Mouse (Mus musculus) hindbrain, embryonic 13.5 days (tissue): ENCODE measurements at regions not wholly inside any gene's neighbourhood (a gene's known extent, or its start where the extent isn't known, plus 50 kb on each side); places are given as distances from the start of the nearest gene placed in this dataset.

Experiments
- ATAC-seq: fragments of 200-750 bp; cut with Nextera tagmentation; 2 replicates; pipeline ENCODE4 v1.8.0; 2017; ENCODE audit warnings: moderate TSS enrichment; ENCODE audit not compliant: low FRiP score
- H3K27ac ChIP-seq: fragments of 300-500 bp; sonication (generic); 2 replicates; pipeline ENCODE4 v1.5.1; 2015; ENCODE audit warnings: inconsistent platforms, mild to moderate bottlenecking, moderate library complexity
- H3K27me3 ChIP-seq: fragments of 300-500 bp; sonication (generic); 2 replicates; pipeline ENCODE4 v1.6.1; 2015; ENCODE audit warnings: mild to moderate bottlenecking, inconsistent platforms
- H3K36me3 ChIP-seq: fragments of 300-500 bp; sonication (generic); 2 replicates; pipeline ENCODE4 v1.6.1; 2015; ENCODE audit warnings: mild to moderate bottlenecking, inconsistent platforms
- H3K4me1 ChIP-seq: fragments of 300-500 bp; sonication (generic); replicated peaks from 2 replicates; pipeline ENCODE4 v1.6.1; 2015; ENCODE audit warnings: inconsistent platforms
- H3K4me2 ChIP-seq: fragments of 300-500 bp; sonication (generic); 2 replicates; pipeline ENCODE4 v1.6.1; 2015; ENCODE audit warnings: inconsistent platforms, mild to moderate bottlenecking, moderate library complexity
- H3K4me3 ChIP-seq: fragments of 300-500 bp; sonication (generic); 2 replicates; pipeline ENCODE4 v1.5.1; 2015; ENCODE audit warnings: mild to moderate bottlenecking, inconsistent platforms
- H3K9ac ChIP-seq: fragments of 300-500 bp; sonication (generic); 2 replicates; pipeline ENCODE4 v1.6.1; 2015; ENCODE audit warnings: mild to moderate bottlenecking, inconsistent platforms
- H3K9me3 ChIP-seq: fragments of 300-500 bp; sonication (generic); 2 replicates; pipeline ENCODE4 v1.6.1; 2016; ENCODE audit warnings: inconsistent platforms
- WGBS: fragments of 180-500 bp; shearing (Covaris S2); methylation state at CpG from one replicate; pipeline ENCODE4 v1.1.7; 2015; 5-methylcytosine and 5-hydroxymethylcytosine counted together

GRCm38 (mm10) chr1:163190841-163191240 lies 105.4 kb upstream of the Mroh9 start:
- WGBS: 67% methylated on average over 2 of the region's 2 CpGs
- Histone ChIP-seq H3K9ac (no peak overlapping the region), H3K4me1 (no peaks in the 10 kb centered on the region), H3K9me3 (no peaks in the 10 kb centered on the region), H3K27me3 (no peaks in the 10 kb centered on the region), H3K27ac (no peak overlapping the region), H3K36me3 (no peaks in the 10 kb centered on the region), H3K4me3 (no peak overlapping the region), H3K4me2 (no peak overlapping the region)
- no peak for ATAC-seq

- Histone ChIP-seq H3K4me1 (no peaks in the 10 kb centered on the region), H3K27ac (no peak overlapping the region), H3K9me3 (no peaks in the 10 kb centered on the region), H3K36me3 (no peaks in the 10 kb centered on the region), H3K4me2 (no peak overlapping the region), H3K4me3 (no peak overlapping the region), H3K9ac (no peak overlapping the region), H3K27me3 (no peaks in the 10 kb centered on the region)
- no peak for ATAC-seq
- WGBS: 76% methylated on average over 2 of the region's 2 CpGs
Measured at GRCm38 (mm10) chr1:163181851-163182250, 96.4 kb upstream of the Mroh9 start.

- 55% methylated on average over 3 of the region's 3 CpGs for WGBS
- Histone ChIP-seq H3K27me3 (no peaks in the 10 kb centered on the region), H3K4me3 (no peak overlapping the region), H3K4me2 (no peak overlapping the region), H3K9me3 (no peaks in the 10 kb centered on the region), H3K9ac (no peak overlapping the region), H3K4me1 (no peaks in the 10 kb centered on the region), H3K27ac (no peak overlapping the region), H3K36me3 (no peaks in the 10 kb centered on the region)
- ATAC-seq: no peak
Measured at GRCm38 (mm10) chr1:163177011-163177410, 91.5 kb upstream of the Mroh9 start.

GRCm38 (mm10) chr1:163167051-163167450 lies 81.6 kb upstream of the Mroh9 start:
- H3K4me3 ChIP-seq: no peak overlapping the region
- no peaks in the 10 kb centered on the region for H3K36me3 ChIP-seq
- H3K4me2 ChIP-seq: no peak overlapping the region
- ATAC-seq: no peak
- H3K27ac ChIP-seq: no peak overlapping the region
- H3K9me3 ChIP-seq: 0 out of 2 replicates have a peak, but pooled peaks cover 5% of the 10 kb centered on the region
- no peaks in the 10 kb centered on the region for H3K27me3 ChIP-seq
- no peak overlapping the region for H3K9ac ChIP-seq
- no peaks in the 10 kb centered on the region for H3K4me1 ChIP-seq

- H3K4me1 ChIP-seq: no peaks in the 10 kb centered on the region
- no peaks in the 10 kb centered on the region for H3K36me3 ChIP-seq
- H3K9me3 ChIP-seq: no peaks in the 10 kb centered on the region
- no peak overlapping the region for H3K27ac ChIP-seq
- WGBS: 18% methylated on average over 2 of the region's 2 CpGs
- H3K4me3 ChIP-seq: no peak overlapping the region
- no peak overlapping the region for H3K4me2 ChIP-seq
- no peak overlapping the region for H3K9ac ChIP-seq
- ATAC-seq: no peak
- H3K27me3 ChIP-seq: no peaks in the 10 kb centered on the region
Measured at GRCm38 (mm10) chr1:163163636-163164035, 78.2 kb upstream of the Mroh9 start.

GRCm38 (mm10) chr1:163159911-163160310 lies 74.4 kb upstream of the Mroh9 start:
- no peak for ATAC-seq
- H3K4me2 ChIP-seq: no peak overlapping the region
- H3K27me3 ChIP-seq: no peaks in the 10 kb centered on the region
- no peak overlapping the region for H3K27ac ChIP-seq
- H3K36me3 ChIP-seq: no peaks in the 10 kb centered on the region
- H3K4me1 ChIP-seq: no peaks in the 10 kb centered on the region
- no peak overlapping the region for H3K9ac ChIP-seq
- 62% methylated on average over 3 of the region's 3 CpGs for WGBS
- no peak overlapping the region for H3K4me3 ChIP-seq
- no peaks in the 10 kb centered on the region for H3K9me3 ChIP-seq

GRCm38 (mm10) chr1:163158491-163158890 lies 73.0 kb upstream of the Mroh9 start:
- no peaks in the 10 kb centered on the region for H3K36me3 ChIP-seq
- no peak overlapping the region for H3K4me3 ChIP-seq
- H3K9ac ChIP-seq: no peak overlapping the region
- no peaks in the 10 kb centered on the region for H3K27me3 ChIP-seq
- 62% methylated on average over 5 of the region's 5 CpGs for WGBS
- no peaks in the 10 kb centered on the region for H3K4me1 ChIP-seq
- H3K4me2 ChIP-seq: no peak overlapping the region
- no peak for ATAC-seq
- no peak overlapping the region for H3K27ac ChIP-seq
- H3K9me3 ChIP-seq: no peaks in the 10 kb centered on the region

- H3K9ac ChIP-seq: 0 out of 2 replicates have a peak overlapping the region, but pooled peaks have one; percentile 55
- H3K4me2 ChIP-seq: peak overlapping the region; percentile 50
- no peaks in the 10 kb centered on the region for H3K9me3 ChIP-seq
- WGBS: 34% methylated on average over 13 of the region's 13 CpGs
- peak; percentile 96 for ATAC-seq
- no peaks in the 10 kb centered on the region for H3K27me3 ChIP-seq
- H3K36me3 ChIP-seq: no peaks in the 10 kb centered on the region
- H3K4me1 ChIP-seq: no peaks in the 10 kb centered on the region
- no peak overlapping the region for H3K27ac ChIP-seq
- peak overlapping the region; percentile 31 for H3K4me3 ChIP-seq
Measured at GRCm38 (mm10) chr1:163150203-163150855, 64.9 kb upstream of the Mroh9 start.

- Histone ChIP-seq H3K4me2 (no peak overlapping the region), H3K27ac (no peak overlapping the region), H3K27me3 (no peaks in the 10 kb centered on the region), H3K4me1 (no peaks in the 10 kb centered on the region), H3K36me3 (no peaks in the 10 kb centered on the region), H3K9me3 (no peaks in the 10 kb centered on the region), H3K9ac (no peak overlapping the region), H3K4me3 (no peak overlapping the region)
- WGBS: 81% methylated on average over 1 of the region's 1 CpGs
- no peak for ATAC-seq
Measured at GRCm38 (mm10) chr1:163146641-163147040, 61.2 kb upstream of the Mroh9 start.

GRCm38 (mm10) chr1:163143113-163143512 lies 57.6 kb upstream of the Mroh9 start:
- Histone ChIP-seq H3K9me3 (no peaks in the 10 kb centered on the region), H3K36me3 (no peaks in the 10 kb centered on the region), H3K27ac (no peak overlapping the region), H3K27me3 (no peaks in the 10 kb centered on the region), H3K4me3 (no peak overlapping the region), H3K4me1 (no peaks in the 10 kb centered on the region), H3K4me2 (no peak overlapping the region), H3K9ac (no peak overlapping the region)
- 95% methylated on average over 1 of the region's 1 CpGs for WGBS
- no peak for ATAC-seq

GRCm38 (mm10) chr1:163141471-163141870 lies 56.0 kb upstream of the Mroh9 start:
- no peaks in the 10 kb centered on the region for H3K36me3 ChIP-seq

GRCm38 (mm10) chr1:163138179-163138578 lies 52.7 kb upstream of the Mroh9 start:
- Histone ChIP-seq H3K9me3 (no peaks in the 10 kb centered on the region), H3K27ac (no peak overlapping the region), H3K36me3 (no peaks in the 10 kb centered on the region), H3K4me2 (no peak overlapping the region), H3K9ac (no peak overlapping the region), H3K4me3 (no peak overlapping the region), H3K27me3 (no peaks in the 10 kb centered on the region), H3K4me1 (no peaks in the 10 kb centered on the region)
- WGBS: 82% methylated on average over 1 of the region's 1 CpGs
- ATAC-seq: no peak

More at GRCm38 (mm10) chr1:163141471-163141870, 56.0 kb upstream of the Mroh9 start:
- 94% methylated on average over 1 of the region's 1 CpGs for WGBS
- Histone ChIP-seq H3K9me3 (no peaks in the 10 kb centered on the region), H3K4me3 (no peak overlapping the region), H3K9ac (no peak overlapping the region), H3K27me3 (no peaks in the 10 kb centered on the region), H3K27ac (no peak overlapping the region), H3K4me2 (no peak overlapping the region), H3K4me1 (no peaks in the 10 kb centered on the region)
- ATAC-seq: no peak
